Mouse (Mus musculus) c-Kit-negative CD71-positive TER-119-positive erythroid progenitor cells, embryonic 14.5 days (primary cell): ENCODE measurements around the gene Trp53rka.

Source experiments
- DNase-seq: peaks from one replicate; pipeline ENCODE4 v3.0.0-alpha.2; 2013; ENCODE audit warnings: low read depth, low spot score

Gene Trp53rka

GRCm38 (mm10) chr2:165485826-165486225, 7.3 kb downstream of the Trp53rka start:
- no peak for DNase-seq

DNA sequence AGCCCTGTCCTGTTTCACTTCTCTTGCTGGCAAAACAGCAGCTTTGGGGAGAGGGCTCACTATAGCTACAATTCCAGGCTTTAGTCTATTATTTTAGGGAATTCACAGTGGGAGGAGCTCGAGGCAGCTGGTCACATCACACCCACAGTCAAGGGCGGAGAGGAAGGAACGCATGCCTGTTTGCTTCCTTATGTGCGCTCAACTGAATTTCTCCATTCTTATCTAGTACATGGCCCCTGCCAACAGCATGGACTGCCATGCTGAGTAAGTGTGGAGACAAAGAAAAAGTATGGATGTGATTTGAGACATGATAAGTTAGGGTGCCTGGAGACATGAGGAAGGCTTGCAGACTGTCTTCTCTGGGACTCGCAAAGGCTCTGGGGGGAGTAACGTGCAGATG, 9.0 kb downstream of the Trp53rka start:
- no peak for DNase-seq

DNA sequence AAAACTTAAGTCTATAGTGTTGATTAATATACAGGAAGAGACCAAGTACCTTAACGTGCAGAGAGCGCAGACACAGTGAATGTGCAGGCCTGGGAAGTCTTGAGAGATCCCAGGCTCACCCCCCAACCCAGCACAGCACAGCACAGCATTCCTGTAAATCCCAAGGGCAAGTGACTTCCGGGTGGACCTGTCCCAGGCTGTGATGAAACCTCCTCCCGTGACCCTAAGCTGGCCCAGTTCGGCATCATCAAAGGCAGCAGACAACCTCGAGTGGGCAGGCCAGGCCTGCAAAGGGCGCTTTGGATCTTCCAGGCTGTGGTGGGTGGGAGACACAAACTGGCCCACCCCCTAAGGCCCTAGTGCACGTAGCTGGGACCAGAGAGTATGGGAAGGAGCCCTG, 11.1 kb downstream of the Trp53rka start:
- no peak for DNase-seq

GRCm38 (mm10) chr2:165475850-165476249, 17.3 kb downstream of the Trp53rka start:
- no peak for DNase-seq

GRCm38 (mm10) chr2:165475412-165475811, 17.7 kb downstream of the Trp53rka start:
- DNase-seq = no peak

DNA sequence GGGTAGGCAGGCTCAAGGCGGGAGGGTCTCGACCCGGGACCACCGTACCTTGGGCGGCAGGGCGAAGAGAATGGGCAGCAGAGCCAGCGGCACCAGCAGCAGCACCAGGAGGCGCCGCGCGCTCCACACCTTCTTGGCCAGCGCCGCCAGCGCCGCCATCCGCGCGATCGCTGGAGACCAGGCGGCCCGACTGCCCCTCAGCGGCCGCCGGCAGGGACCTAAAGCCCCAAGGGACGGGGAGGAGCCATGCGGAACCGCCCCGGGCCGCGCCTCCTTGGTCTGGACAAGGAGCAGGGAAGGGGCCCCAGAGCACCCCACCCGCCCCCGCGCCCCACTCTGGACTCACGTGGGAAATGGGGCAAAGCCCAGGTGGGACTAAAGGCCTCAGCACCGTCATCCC, 20.1 kb downstream of the Trp53rka start, which contains the start of gene Slc13a3:
Gene Slc13a3, minus strand, starts transcription at position 228 of the 400 bp plus-strand sequence.
- no peak for DNase-seq

DNA sequence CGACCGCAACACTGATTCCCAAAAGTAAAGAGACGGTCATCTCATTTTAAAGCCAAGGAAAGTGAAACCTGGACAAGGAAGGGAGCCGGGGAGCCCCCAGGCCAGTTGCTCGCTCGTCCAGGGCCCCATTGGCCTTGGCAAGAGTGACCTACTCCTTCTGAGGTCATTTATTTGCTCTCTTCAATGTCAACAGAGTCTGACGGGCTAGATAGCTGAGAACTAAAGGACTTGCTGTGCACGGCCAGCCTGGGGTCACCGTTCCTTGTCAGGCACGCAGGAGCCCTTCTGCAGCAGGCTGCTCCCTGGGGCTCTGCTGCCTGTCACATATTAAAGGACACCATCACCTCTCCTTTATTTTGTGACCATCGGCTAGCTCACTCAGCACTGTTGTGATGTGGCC, 21.2 kb downstream of the Trp53rka start:
- no peak for DNase-seq

- no peak for DNase-seq
Measured at GRCm38 (mm10) chr2:165470167-165470566, 23.0 kb downstream of the Trp53rka start.

- no peak for DNase-seq
Measured at GRCm38 (mm10) chr2:165467824-165468452, 25.2 kb downstream of the Trp53rka start.

GRCm38 (mm10) chr2:165459663-165460062, 33.5 kb downstream of the Trp53rka start:
- DNase-seq = no peak

DNA sequence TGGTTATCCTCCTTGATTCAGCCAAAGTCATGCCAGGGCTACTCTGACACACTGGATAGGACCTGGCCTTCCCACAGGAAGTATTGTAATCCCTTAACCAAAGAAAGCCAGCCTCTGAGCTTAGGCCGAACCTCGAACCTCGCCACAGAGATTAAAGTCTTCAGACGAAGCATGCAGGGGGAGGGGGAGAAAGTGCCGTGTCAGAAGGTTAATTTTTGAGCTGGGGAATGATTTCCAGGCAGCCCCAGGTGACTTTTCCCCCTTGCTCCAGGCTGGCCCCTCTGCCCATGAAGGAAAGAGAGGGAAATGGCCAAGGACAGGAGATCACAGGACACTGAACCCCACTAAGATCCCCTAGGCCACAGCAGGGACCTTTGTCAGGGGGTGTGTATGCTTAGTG, 34.9 kb downstream of the Trp53rka start:
- no peak for DNase-seq

GRCm38 (mm10) chr2:165456710-165457109, 36.4 kb downstream of the Trp53rka start:
- DNase-seq = no peak

DNA sequence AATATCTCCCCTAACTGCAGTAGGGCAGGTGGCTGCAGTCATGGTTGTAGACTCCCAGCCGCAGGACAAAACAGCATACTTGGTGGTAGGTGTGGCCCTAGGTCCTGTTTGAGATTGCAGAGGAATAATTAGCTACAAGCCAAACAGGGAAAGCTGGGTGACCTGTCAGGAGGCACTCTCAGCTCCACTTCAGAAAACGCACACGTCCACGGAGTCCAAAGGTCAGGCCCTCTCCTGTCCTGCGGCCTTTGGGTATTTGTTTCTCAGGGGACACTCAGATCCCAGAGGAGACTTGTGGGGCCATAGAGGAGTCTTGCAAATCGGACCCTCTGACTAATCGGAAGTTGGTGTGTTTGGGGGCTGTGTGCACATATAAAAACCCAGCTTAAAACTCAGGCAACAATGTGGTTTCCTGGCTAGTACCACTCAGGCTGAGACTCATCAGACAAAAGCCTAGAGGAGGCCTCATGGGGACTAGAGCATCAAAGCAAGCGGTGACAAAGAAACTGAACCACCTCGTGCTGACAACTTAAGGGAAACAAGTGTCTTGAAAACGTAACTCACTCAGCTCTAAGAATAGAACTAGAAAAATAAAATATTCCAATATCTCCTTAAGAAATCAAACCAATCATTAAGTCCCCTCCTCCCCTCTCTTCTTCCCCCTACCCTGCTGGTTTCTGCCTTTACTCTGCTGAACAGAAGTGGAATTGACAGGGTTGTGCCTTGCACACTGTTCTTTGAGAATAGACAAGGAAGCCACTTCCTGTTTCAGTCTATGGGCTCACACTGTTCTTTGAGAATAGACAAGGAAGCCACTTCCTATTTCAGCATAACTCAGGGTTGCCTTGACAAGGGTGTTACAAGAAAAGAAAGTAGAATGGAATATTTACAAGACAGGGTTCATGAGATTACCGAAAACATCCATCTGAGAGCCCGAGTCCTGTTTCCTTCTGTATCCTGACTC, 40.1 kb downstream of the Trp53rka start:
- DNase-seq = no peak

DNA sequence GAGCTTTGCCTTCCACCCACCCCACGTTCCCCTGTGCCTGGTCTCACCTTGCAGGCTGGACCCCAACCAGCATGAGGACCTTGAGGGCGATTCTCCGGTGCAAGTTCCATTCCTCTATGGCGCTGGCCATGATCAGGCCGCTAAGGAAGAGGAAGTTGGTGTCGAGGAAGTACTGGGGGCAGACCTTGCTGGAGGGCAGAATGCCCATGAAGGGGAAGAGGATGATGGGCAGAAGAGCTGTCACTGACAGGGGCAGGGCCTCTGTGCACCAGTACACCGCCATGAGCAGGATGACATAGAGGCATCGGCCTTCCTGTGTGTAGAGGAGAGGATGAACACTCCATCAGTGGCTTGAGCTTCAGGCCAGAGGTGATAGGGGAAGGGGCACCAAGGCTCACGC, 44.6 kb downstream of the Trp53rka start:
- DNase-seq = no peak

DNA sequence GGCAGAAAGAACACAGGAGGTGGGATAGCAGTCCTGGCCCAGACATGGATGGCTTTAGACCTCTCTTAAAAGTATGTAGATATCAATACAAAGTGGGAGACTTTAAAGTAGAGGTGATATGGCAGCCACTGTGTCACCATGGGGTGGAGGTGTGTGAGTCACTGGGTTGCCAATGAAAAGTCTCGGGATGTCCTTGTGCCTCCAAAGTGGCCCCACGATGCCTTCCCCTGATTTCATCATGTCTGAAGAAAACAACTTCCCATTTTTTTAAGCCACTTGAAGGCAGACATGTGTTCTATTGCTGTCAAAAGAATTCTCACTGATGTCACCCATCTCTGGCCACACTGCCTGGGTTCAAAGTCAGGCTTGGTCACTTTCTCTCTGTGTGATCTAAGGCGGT, 48.3 kb downstream of the Trp53rka start:
- DNase-seq = no peak

- DNase-seq = no peak
Measured at GRCm38 (mm10) chr2:165442981-165443380, 50.1 kb downstream of the Trp53rka start.

DNA sequence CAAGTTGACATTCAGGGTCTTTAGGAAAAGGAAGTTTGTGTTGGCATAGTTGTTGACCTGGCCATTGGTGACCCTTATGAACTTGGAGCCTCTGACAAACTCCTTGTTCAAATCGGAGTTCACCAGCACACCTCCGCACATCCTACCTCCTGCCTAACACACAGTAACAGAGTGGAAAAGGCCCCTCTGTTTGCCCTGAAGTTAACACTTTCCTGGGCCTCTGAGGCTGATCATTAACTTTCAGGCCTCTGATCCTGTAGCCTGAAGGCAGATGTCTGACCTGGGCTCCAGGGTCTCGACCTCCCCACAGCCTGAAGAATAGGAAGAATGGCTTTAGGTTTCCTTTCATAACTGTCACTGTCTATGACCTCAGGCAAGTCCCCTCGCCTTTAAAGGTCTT, 51.5 kb downstream of the Trp53rka start:
- no peak for DNase-seq
